Mouse (Mus musculus): ENCODE results near the gene Scaper.

Scaper gene

GRCm38 (mm10) chr9:55937664-55938617 lies at the start of gene Scaper:
TSS of gene Scaper (minus strand) at chr9:55938119.
- DNase-seq, result peak; percentile 95

GRCm38 (mm10) chr9:55946819-55947218 lies 8.9 kb upstream of the Scaper start:
- peak; percentile 74 for DNase-seq

- DNase-seq, result no peak
Measured at GRCm38 (mm10) chr9:55941356-55941755, 3.4 kb upstream of the Scaper start.

- DNase-seq, result no peak
Measured at GRCm38 (mm10) chr9:55938618-55938985, 683 bp upstream of the Scaper start.

GRCm38 (mm10) chr9:55937224-55937663 lies 675 bp downstream of the Scaper start:
- DNase-seq, result peak; percentile 35

GRCm38 (mm10) chr9:55932482-55932881 lies 5.4 kb downstream of the Scaper start:
- DNase-seq, result no peak

GRCm38 (mm10) chr9:55918579-55918978 lies 19.3 kb downstream of the Scaper start:
- no peak for DNase-seq

- no peak for DNase-seq
Measured at GRCm38 (mm10) chr9:55916751-55917150, 21.2 kb downstream of the Scaper start.

- DNase-seq, result no peak
Measured at GRCm38 (mm10) chr9:55911481-55911880, 26.4 kb downstream of the Scaper start.

GRCm38 (mm10) chr9:55902964-55903363 lies 35.0 kb downstream of the Scaper start:
- DNase-seq, result no peak

- no peak for DNase-seq
Measured at GRCm38 (mm10) chr9:55901588-55901987, 36.3 kb downstream of the Scaper start.

GRCm38 (mm10) chr9:55900531-55900930 lies 37.4 kb downstream of the Scaper start:
- DNase-seq, result no peak

GRCm38 (mm10) chr9:55878066-55878465 lies 59.9 kb downstream of the Scaper start:
- DNase-seq, result no peak

- no peak for DNase-seq
Measured at GRCm38 (mm10) chr9:55789442-55789841, 148.5 kb downstream of the Scaper start.

GRCm38 (mm10) chr9:55712016-55712415 lies 225.9 kb downstream of the Scaper start:
- no peak for DNase-seq

GRCm38 (mm10) chr9:55710553-55710952 lies 227.4 kb downstream of the Scaper start:
- DNase-seq, result peak; percentile 8

GRCm38 (mm10) chr9:55706603-55707002 lies 231.3 kb downstream of the Scaper start:
- peak; percentile 27 for DNase-seq

- no peak for DNase-seq
Measured at GRCm38 (mm10) chr9:55695307-55695706, 242.6 kb downstream of the Scaper start.

- DNase-seq, result no peak
Measured at GRCm38 (mm10) chr9:55677099-55677498, 260.8 kb downstream of the Scaper start.

GRCm38 (mm10) chr9:55646444-55646843 lies 291.5 kb downstream of the Scaper start:
- no peak for DNase-seq

- no peak for DNase-seq
Measured at GRCm38 (mm10) chr9:55626990-55627389, 310.9 kb downstream of the Scaper start.

- DNase-seq, result no peak
Measured at GRCm38 (mm10) chr9:55614711-55615110, 323.2 kb downstream of the Scaper start.

- DNase-seq, result no peak
Measured at GRCm38 (mm10) chr9:55609751-55610150, 328.2 kb downstream of the Scaper start.

- DNase-seq, result no peak
Measured at GRCm38 (mm10) chr9:55608701-55609531, 329.0 kb downstream of the Scaper start.
